Mouse (Mus musculus) adrenal gland, postnatal 4 days (tissue): Measurements from ENCODE around the gene Gm20517. TPM values are rescaled to one million over a fixed set of nuclear protein-coding genes. Genes with fewer than 3 reads are reported as not detected.
"Not testable (repeated sequence)": the region's sequence is repeated elsewhere in the genome, so short reads cannot be mapped to it uniquely, and the experiment has no call there.

Experiments used
- DNase-seq, 2 experiments: peaks; one replicate each; pipeline ENCODE4 v3.0.0; 2021 to 2022; ENCODE audit warnings: low spot score in 2 of 2, mixed read lengths in 2 of 2
- total RNA-seq, 2 experiments: library from RNA; stranded (reverse); gene quantifications; 2 replicates each; pipeline ENCODE4 v1.2.3; 2021

Gm20517 gene
- total RNA-seq, 2 experiments from 2014 or later: 4.1 to 4.8 TPM

- DNase-seq: no peak
Measured at GRCm38 (mm10) chr17:47596162-47596838, 15.1 kb upstream of the Gm20517 start.

DNA sequence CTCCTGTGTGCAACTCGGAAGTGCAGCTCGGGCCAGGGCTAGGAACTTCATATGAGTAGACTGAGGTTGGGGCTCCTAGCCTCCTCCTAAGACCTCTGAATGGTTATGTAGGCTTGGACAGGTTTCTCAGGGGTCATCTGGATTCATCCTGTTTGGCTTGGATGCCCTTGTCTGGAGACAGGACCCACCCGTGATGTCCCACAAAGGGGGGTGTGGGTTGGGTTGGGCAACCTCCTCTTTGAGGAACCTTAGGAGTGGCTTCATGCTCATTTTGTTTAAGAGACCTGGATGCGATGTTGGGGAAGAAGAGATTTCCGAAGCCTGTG, 14.6 kb upstream of the Gm20517 start:
- DNase-seq: no peak

DNA sequence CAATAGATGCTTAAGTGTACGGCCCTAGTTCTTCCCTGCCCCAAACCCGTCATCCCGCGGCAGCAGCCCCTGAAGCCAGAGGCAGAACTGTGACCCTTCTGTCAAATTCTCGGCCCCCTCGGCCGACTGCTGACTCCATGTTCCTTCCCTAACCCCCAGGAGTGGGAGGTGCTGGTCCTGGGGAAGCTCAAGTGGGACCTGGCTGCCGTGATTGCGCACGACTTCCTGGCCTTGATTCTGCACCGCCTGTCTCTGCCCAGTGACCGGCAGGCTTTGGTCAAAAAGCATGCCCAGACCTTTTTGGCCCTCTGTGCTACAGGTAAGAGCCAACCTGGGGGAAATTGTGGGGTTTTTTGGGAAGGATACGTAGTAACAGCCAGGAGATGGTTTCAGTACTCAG, 14.1 kb upstream of the Gm20517 start:
- no peak for DNase-seq

GRCm38 (mm10) chr17:47597838-47598579, 13.4 kb upstream of the Gm20517 start:
- no peak for DNase-seq

- not testable (repeated sequence) for DNase-seq
Measured at GRCm38 (mm10) chr17:47598580-47599304, 12.6 kb upstream of the Gm20517 start.

GRCm38 (mm10) chr17:47599511-47600297, 11.7 kb upstream of the Gm20517 start:
- DNase-seq: no peak

DNA sequence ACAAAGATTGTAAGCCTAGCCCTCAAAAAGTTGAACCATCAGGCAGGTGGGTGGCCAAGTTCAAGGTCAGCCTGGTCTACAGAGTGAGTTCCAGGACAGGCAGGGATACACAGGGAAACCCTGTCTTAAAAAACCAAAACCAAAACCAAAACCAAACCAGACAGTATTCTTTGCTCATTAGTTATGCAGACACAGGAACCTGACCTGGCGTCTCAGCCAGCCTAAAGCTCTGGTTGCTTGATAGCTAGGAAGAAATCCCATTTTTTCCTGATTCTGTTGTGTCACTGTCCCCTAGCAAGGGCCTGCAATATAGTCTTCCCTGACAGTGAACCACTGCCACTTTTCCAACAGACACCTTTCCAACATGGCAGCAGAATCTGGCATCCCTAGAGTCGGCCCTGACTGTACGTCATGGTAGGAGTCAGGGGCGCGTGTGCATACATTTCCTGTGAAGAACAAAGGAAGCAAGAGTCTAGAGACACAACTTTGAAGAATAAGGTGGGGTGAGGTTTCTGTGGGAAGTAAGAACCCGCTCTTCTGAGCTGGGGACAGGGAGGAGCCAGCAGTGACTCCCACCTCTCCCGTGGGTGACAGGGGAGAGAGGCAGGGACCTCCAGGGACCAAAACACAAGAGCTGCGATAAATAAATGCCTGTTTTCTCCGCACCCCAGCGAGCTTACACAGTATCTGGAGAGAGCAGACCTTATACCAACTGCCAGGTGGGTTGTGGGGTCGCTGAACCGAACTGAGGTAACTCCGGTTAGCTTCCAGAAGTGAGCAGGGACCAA, 10.6 kb upstream of the Gm20517 start:
- no peak for DNase-seq

- no peak for DNase-seq
Measured at GRCm38 (mm10) chr17:47601389-47601755, 10.0 kb upstream of the Gm20517 start.

DNA sequence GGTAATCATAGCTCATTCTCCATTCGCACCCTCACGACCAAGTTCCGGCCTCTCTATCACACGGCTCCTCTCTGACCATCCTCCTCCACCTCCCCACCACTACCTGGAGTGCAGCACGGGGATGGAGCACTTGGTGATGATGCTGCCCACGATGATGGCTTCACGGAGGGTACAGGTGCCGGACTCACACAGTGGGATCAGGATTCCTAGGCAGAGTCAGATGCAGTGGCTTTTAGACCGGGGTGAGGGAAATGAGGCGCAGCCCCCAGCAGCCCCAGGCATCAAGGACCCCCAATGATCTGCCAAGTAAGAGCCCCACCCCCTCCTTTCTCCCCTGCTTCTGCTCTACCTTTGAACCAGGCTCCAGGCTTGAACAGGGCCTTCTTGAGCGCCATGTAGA, 9.1 kb upstream of the Gm20517 start:
- no peak for DNase-seq

GRCm38 (mm10) chr17:47606220-47606619, 5.2 kb upstream of the Gm20517 start:
- no peak for DNase-seq

DNA sequence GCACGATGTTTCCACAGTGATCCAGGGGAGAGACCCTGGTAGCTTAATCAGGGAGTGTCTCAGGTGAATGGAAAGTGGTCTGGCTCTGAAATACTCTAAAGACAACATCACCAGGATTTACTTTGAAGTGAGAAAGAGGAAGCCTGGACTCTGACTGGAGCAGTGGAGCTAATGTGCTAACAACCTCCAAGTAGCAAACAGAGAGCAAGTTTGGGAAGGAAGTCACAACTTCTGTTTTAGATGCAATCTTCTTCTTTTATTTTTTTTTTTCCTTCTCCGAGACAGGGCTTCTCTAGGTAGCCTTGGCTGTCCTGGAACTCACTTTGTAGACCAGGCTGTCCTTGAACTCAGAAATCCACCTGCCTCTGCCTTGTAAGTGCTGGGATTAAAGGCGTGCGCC, 2.2 kb upstream of the Gm20517 start:
- DNase-seq: no peak

DNA sequence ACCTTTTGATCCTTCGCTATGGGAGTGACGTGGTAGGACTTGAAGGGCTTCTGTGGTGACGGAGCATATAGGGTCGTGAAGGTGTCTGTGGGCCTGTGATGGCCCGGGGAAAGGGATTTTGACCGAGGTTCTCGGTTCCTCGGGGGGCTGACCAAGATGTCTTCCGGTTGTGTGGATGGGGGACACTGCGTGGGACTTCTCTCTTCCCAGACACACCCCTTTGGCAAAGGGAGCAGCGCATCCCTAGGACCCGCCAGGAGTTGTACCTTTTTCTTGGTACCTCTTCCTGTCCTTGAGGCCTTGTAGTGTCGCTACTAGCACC, 233 bp downstream of the Gm20517 start:
- DNase-seq: no peak

DNA sequence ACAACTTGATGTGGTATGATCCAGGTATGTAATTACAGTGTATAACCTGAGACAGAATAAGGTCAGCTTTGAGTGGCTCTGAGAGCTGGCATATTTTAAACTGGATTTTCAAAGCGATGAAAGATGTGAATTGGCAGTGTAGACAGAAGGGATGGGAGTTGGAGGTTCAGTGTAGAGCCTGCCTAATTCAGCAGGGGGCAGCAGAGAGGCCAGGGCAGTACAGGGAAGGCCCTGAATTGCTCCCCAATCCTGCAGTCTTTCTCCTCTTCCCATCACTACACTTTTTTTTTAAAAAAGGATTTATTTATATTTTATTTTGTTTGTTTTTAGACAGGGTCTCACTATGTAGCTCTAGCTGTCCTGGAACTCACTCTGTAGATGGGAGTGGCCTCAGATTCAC, 2.6 kb downstream of the Gm20517 start:
- DNase-seq: no peak

GRCm38 (mm10) chr17:47616119-47616518, 4.7 kb downstream of the Gm20517 start:
- no peak for DNase-seq

GRCm38 (mm10) chr17:47616652-47617051, 5.3 kb downstream of the Gm20517 start:
- DNase-seq: no peak

GRCm38 (mm10) chr17:47617605-47618307, 6.4 kb downstream of the Gm20517 start:
- no peak for DNase-seq

DNA sequence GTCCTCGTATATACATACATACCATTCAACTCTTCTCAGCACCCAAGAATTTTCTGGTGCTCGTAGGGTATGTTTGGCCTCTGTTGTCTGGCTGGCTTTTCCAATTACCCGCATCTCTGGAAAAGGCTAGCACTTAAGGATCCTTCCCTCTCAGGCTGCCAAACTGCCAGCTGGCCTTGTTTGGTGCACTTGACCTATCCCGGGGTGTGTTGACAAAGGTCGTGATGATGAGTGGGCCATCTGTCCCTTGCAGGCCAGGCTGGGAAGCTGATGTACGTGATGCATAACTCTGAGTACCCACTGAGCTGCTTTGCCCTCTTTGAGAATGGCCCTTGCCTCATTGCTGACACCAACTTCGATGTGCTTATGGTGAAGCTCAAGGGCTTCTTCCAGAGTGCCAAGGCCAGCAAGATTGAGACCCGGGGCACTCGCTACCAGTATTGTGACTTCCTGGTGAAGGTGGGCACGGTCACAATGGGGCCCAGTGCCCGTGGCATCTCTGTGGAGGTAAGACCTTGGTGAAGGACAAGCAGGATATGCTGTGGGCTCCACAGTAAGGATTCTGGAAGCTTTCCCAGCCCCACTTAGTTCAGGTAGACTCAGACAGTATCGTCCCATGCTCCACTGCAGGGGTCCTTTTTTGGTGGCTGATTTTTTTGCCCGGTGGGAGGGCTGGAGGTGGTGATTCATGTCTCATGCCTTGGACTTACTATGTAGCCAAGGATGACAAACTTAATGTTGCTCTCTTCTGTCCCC, 7.3 kb downstream of the Gm20517 start:
- DNase-seq: no peak

DNA sequence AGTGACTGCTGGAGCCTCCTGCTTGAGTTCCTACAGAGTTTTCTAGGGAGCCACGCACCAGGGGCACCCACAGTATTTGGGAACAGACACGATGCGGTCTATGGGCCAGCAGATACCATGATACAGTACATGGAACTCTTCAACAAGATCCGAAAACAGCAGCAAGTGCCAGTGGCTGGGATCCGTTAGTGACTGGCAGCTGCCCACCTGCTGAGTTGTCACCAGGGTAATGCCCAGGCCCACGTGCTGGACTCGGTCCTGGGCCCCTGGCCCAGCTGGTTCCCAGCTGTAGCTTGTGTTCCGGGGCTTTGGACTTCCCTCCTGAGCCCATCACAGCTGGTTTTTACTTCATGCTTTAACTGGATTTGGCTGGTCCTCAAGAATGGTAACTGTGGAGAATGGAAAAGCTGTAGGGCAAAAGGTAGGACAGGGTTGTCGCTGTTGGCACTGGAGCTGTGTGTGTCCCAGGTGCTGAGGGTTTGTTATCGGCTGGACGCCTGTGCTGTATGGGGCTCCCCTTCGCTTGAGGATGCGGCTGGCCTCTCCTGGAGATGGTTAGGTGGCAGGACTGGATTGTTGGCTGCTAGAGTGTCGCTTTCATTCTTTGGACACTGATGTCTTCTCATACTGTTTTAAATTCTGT, 11.6 kb downstream of the Gm20517 start:
- no peak for DNase-seq

DNA sequence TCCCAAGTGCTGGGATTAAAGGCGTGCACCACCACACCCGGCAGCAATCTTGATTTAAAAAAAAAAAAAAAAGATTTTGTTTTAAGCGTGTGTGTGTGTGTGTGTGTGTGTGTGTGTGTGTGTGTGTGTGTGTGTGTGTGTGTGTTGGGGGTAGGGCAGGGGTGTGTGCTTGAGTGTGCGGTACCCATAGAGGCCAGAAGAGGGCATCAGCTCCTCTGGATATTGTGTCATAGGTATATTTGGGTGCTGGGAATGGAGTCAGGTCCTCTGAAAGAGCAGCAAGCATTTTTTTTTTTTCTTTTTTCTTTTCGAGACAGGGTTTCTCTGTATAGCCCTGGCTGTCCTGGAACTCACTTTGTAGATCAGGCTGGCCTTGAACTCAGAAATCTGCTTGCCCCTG, 13.2 kb downstream of the Gm20517 start:
- not testable (repeated sequence) for DNase-seq
